Mouse (Mus musculus) MEL (cell line): Measurements from ENCODE around the gene Prmt6.

Experiments
- CHD1 ChIP-seq: IDR thresholded peaks from 2 replicates; pipeline ENCODE4 v1.6.1; 2012; ENCODE audit warnings: low read depth, mild to moderate bottlenecking, inconsistent platforms, low read length, improper control_type of control experiment
- CTCF ChIP-seq, 3 experiments: IDR thresholded peaks in 2 of 3; conservative IDR thresholded peaks in 1 of 3; 2 replicates each; pipeline ENCODE4 v1.5.1; 2011 to 2012; ENCODE audit warnings: low read length in 3 of 3, low read depth in 2 of 3, mild to moderate bottlenecking in 2 of 3, improper control_type of control experiment in 1 of 3, inconsistent platforms in 1 of 3, mixed read lengths in 1 of 3, moderate library complexity in 1 of 3; ENCODE audit not compliant: control insufficient read depth in 1 of 3, insufficient read depth in 1 of 3, poor library complexity in 1 of 3, severe bottlenecking in 1 of 3
- E2F4 ChIP-seq: IDR thresholded peaks from 2 replicates; pipeline ENCODE4 v1.6.1; 2011; ENCODE audit warnings: low read depth, low read length, improper control_type of control experiment, borderline replicate concordance
- EP300 ChIP-seq, 2 experiments: IDR thresholded peaks; 2 replicates each; pipeline ENCODE4 v1.6.1; 2011; ENCODE audit warnings: improper control_type of control experiment in 2 of 2, low read length in 2 of 2, low read depth in 1 of 2, mild to moderate bottlenecking in 1 of 2
- HCFC1 ChIP-seq: IDR thresholded peaks from 2 replicates; pipeline ENCODE4 v1.6.1; 2012; ENCODE audit warnings: low read depth, mild to moderate bottlenecking, inconsistent platforms, low read length, improper control_type of control experiment, moderate library complexity
- JUND ChIP-seq: IDR thresholded peaks from 2 replicates; pipeline ENCODE4 v1.6.1; 2011; ENCODE audit warnings: low read depth, mild to moderate bottlenecking, improper control_type of control experiment, low read length
- MAZ ChIP-seq: IDR thresholded peaks from 2 replicates; pipeline ENCODE4 v1.6.1; 2012; ENCODE audit warnings: low read depth, mild to moderate bottlenecking, inconsistent platforms, low read length, improper control_type of control experiment
- MXI1 ChIP-seq: IDR thresholded peaks from 2 replicates; pipeline ENCODE4 v1.6.1; 2011; ENCODE audit warnings: mild to moderate bottlenecking, low read depth, low read length, improper control_type of control experiment
- MYC ChIP-seq: IDR thresholded peaks from 2 replicates; pipeline ENCODE4 v1.6.1; 2011; ENCODE audit warnings: low read depth, mild to moderate bottlenecking, low read length, improper control_type of control experiment, moderate library complexity
- POLR2A ChIP-seq, 2 experiments: IDR thresholded peaks; 2 replicates each; pipeline ENCODE4 v1.6.1; 2011 to 2012; ENCODE audit warnings: low read length in 2 of 2, mild to moderate bottlenecking in 2 of 2, control low read depth in 1 of 2, improper control_type of control experiment in 1 of 2, low read depth in 1 of 2, moderate library complexity in 1 of 2; ENCODE audit not compliant: control insufficient read depth in 1 of 2, insufficient read depth in 1 of 2, poor library complexity in 1 of 2
- POLR2AphosphoS2 ChIP-seq: IDR thresholded peaks from 2 replicates; pipeline ENCODE4 v1.6.1; 2011; ENCODE audit warnings: low read length, improper control_type of control experiment
- TAL1 ChIP-seq: IDR thresholded peaks from 2 replicates; pipeline ENCODE4 v1.6.1; 2012; ENCODE audit warnings: mild to moderate bottlenecking, inconsistent platforms, low read length, moderate library complexity, mixed read lengths
- USF1 ChIP-seq: IDR thresholded peaks from 2 replicates; pipeline ENCODE4 v1.6.1; 2014; ENCODE audit warnings: low read depth, mild to moderate bottlenecking, inconsistent platforms, low read length, improper control_type of control experiment, moderate library complexity

GRCm38 (mm10) chr3:110282651-110283050 lies 31.9 kb upstream of the Prmt6 start:
- TF ChIP-seq POLR2A (IDR thresholded peaks at IDR 0.05; ENCODE audit: control insufficient read depth in 1 of 2, insufficient read depth in 1 of 2, low read depth in 1 of 2, low read length in 2 of 2, poor library complexity in 1 of 2) (no peak), JUND (no peak), E2F4 (no peak), MXI1 (no peak), USF1 (no peak), HCFC1 (no peak), TAL1 (no peak), MAZ (no peak), POLR2AphosphoS2 (no peak), CTCF (IDR thresholded peaks at IDR 0.05 in 2 of 3, conservative IDR thresholded peaks at IDR 0.05 in 1 of 3; ENCODE audit: control insufficient read depth in 1 of 3, insufficient read depth in 1 of 3, low read depth in 2 of 3, low read length in 3 of 3, poor library complexity in 1 of 3, severe bottlenecking in 1 of 3) (no peak), MYC (no peak), CHD1 (no peak), EP300 (IDR thresholded peaks at IDR 0.05; ENCODE audit: low read depth in 1 of 2, low read length in 2 of 2) (no peak)
